Mouse (Mus musculus) brain, embryonic 14.5 days (tissue): ENCODE data around the gene Cbr1.

Source experiments
- CTCF ChIP-seq: fragments of 200-500 bp; IDR thresholded peaks from 2 replicates; pipeline ENCODE4 v1.5.1; 2012; ENCODE audit warnings: inconsistent platforms, mild to moderate bottlenecking, moderate library complexity, borderline replicate concordance; ENCODE audit not compliant: insufficient read depth, insufficient read length; ENCODE audit errors: extremely low read depth
- POLR2A ChIP-seq: fragments of 200-500 bp; IDR thresholded peaks from 2 replicates; pipeline ENCODE4 v1.6.1; 2012; ENCODE audit warnings: mild to moderate bottlenecking, inconsistent platforms, borderline replicate concordance; ENCODE audit not compliant: poor library complexity, insufficient read depth, insufficient read length, severe bottlenecking; ENCODE audit errors: extremely low read depth

DNA sequence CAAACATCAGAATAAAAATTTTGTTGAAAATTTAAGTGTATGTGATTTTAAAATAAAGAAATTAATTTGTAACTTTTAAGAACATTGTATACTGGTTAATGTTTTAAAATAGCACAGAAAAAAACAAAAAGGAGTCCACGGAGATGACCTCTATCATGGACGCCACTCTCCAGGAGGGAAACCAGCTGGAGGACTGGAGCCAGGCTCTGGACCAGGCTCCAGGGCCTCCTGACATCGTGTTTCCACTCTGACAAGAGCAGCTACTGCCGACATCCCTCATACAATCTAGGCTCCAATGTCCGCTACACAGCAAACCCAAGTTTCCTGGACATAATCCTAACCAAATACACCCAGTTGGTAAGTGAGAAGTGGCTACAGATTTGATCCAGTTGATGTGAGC, 9.9 kb upstream of the Cbr1 start:
- no peak for TF ChIP-seq CTCF
- no peak for TF ChIP-seq POLR2A
